Mouse (Mus musculus) liver, adult 2 months (tissue): ENCODE data around the gene Mtmr6.

ENCODE experiments used
- CTCF ChIP-seq: fragments of 200-500 bp; IDR thresholded peaks from 2 replicates; pipeline ENCODE4 v1.5.1; 2011; ENCODE audit warnings: low read depth, low read length, control low read depth
- POLR2A ChIP-seq: fragments of 200-500 bp; IDR thresholded peaks from 2 replicates; pipeline ENCODE4 v1.6.1; 2011; ENCODE audit warnings: low read length, control low read depth; ENCODE audit not compliant: insufficient read depth; ENCODE audit errors: extremely low read depth

DNA sequence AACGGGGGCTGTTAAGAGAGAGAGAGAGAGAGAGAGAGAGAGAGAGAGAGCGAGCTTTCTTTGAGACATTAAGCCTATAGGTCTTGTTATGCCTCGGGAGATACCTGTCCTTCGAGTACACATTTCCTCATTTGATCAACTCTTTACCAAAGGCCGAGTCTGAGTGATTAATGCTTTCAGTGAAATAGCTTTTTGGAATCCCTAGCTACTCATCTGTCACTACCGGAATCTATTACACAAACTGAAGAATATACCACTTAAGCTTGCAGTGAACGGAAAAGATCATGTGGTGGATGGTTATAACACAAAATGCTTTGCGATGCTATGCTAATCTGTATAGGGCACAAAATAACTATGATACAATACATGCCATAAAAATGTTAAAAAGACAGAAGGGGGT lies 14.7 kb upstream of the Mtmr6 start:
- TF ChIP-seq CTCF (no peak), POLR2A (no peak)
